Mouse (Mus musculus): ENCODE results near the gene Ankrd22.
"Not testable (repeated sequence)": the region's sequence is repeated elsewhere in the genome, so short reads cannot be mapped to it uniquely, and the experiment has no call there.

Ankrd22 gene

DNA sequence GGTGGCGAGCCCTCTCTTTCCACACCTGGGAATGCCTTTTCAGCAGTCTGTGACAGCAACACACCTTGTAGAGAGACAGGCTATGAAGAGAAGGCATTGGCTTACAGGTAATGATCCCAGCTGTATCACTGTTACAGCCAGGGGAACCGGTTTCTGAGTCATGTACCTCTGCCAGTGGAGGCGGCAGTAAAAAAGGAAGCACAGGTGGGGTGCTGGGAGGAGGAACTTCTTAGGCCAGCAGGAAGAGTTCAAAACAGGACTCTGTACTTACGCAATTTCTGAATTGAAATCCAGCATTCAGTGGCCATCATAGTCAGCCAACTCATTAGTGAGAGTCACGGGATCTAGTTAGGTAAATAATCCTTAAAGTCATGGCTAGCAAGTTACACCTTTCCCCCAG, at the start of gene Ankrd22:
Gene Ankrd22, minus strand, starts transcription at position 163 of the 400 bp plus-strand sequence.
- DNase-seq (ENCODE audit: low spot score in 2 of 2) = no peak

DNA sequence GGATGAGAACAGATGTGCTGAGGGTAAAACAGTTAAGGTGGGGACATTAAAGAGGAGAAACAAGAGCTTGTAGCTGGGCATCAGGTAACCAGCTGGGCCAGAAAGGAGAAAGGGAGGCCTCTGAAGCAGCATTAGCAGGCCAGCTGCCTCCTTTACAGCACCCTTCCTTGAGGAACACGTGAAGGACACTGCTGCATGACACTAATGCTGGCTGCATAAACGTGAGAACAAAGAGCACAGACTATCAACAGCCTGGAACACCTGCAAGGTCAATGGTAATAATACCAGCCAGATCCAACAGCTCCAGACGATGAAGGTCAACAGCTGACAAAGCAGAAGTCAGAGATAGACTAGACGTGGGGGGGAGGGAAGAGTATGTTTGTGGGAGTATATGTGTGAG, 48.3 kb upstream of the Ankrd22 start:
- DNase-seq (ENCODE audit: low spot score in 2 of 2) = no peak

DNA sequence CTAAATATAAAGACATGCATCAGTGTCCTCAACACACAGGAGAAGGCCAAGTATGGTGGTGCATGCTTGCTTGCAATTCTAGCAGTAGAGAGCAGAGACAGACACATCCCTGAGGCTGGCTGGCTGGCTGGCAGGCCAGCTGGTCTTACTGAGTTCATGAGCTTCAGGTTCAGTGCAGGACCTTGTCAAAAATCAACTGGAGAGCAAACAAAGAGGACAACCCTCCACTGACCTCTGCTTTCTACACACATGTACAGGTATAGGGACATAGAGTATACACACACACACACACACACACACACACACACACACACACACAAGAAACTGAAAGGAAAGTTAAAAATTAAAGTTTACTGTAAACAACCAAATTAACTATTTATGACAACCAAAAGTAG, 47.4 kb upstream of the Ankrd22 start:
- no peak for DNase-seq (ENCODE audit: low spot score in 2 of 2)

DNA sequence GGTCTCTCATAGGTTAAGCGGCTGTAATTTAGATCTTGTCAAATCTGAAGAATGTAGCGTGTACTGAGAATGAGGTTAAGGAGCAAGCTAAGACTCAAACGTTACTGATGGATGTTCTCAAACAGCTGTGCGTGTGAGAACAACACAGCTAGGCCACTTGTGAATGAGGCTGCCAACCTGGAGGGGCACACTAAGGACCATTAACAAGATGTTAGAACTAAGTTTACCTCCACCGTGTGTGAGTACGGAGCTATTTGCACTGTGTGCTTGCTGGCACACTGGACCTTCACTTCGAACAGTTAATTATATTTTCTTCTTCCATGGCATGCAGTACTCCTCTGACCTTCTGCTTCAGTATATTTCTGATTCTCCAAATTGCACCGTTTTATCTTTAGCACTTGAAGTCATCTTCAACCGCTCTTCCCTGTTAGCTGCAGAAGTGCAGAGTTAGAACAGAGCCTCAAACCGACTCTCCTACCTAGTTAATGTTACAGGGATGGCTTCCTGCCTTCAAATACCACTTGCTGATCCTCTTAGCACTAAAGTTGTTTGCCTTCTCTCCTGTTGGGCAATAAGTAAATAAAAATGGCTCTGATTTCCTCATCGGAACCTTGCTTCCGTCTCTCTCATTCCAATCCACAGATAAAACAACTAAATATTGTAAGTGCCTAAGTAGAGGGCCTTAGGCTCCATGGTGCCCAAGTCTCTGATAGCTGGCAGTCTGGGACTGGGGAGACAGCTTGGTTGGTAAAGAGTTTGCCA, 46.8 kb upstream of the Ankrd22 start:
- no peak for DNase-seq (ENCODE audit: low spot score in 2 of 2)

DNA sequence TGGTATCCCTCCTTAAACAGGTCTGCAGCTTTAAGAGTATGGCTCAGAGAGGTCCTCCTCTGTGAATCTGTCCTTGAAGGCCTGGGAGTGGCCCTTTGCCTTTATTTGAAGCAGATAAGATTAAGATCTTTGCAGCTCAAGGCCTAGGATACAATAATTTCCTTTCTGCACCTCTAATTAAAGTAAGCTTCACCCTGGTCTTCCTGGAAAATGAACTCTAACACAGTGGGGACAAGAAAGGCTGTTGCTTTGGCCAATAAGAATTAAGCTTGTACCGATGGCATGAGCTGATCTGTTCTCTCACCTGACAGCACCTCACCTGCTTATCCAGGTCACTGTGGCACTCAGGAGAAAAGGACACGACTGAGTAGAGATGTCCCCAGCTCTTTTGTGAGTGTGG, 45.0 kb upstream of the Ankrd22 start:
- DNase-seq (ENCODE audit: low spot score in 2 of 2) = no peak

DNA sequence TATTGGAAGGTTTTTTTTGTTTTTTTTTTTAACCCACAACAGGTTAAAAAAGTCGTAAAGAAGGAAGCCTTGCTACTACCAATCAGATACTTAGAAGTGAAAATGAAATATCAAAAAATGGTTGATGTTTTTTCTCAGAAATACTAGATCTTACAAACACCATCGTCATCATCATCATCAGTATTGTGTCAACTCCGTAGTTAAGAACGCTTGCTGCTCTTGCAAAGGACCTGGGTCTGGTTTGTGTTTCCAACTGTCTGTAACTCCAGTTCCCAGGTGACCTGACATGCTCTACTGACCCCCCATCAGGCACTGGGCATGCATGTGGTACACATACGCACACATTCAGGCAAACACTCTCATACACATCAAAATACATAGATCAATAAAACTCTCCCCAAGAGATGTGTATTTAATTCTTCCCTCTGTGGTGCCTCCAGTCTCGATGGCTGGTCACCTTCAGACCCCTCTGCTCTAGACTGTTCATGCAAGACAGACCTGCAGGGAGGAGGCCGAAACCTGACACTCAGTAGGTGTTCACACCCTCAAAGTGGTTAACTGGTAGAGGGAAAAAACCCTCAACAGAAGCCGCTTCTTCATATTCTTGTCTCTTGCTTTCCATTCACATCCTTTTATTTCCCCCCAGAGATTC, 44.2 kb upstream of the Ankrd22 start:
- no peak for DNase-seq (ENCODE audit: low spot score in 2 of 2)

DNA sequence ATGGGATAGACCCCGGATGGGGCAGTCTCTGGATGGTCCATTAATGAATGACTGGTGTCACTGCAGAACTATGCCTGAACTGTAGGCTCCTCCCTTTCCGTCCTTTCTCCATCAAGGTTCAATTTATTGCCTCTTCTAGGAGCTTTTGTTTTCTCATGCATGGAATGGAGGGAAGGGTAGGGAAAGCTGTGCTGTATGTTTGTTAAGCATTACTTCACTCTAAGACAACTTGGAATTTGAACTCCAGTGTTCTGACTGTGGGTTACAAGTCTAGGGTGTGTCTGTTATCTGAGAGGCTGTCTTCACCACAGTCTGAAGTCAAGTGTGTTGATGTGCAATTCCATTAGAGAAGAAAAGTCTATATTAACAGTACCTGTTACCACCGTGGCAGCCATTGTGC, 43.2 kb upstream of the Ankrd22 start:
- no peak for DNase-seq (ENCODE audit: low spot score in 2 of 2)

DNA sequence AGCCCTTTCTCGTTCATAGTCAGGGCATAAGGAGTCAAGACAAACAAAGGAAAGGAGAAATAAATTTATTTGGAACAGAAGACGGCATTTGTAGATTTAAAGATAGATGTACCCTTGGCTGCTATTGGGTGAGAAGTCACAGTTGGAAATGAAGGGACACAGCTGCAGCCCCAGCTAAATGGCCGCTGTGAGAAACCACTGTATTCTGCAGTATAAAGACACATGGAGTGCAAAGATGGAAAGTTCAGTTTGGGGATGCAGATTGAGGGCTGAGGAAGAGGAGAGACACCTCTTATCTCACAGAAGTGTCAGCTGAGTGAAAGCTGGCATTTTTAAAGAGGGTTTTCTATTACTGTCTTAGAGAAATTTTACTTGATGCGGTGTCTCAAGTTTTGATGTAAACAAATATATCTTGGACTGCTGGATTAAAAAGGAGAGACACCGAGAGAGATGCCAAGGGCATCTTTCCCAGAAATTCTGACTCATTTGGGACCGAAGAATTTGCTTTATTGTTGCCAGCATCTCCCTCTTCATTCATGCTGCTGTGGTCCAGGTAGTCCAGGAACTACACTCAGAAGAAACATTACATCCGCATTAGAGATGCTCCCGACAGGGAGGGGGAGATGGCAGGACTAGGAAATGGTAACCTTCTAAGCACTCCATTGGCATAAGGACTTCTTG, 41.0 kb upstream of the Ankrd22 start:
- DNase-seq (ENCODE audit: low spot score in 2 of 2) = no peak

DNA sequence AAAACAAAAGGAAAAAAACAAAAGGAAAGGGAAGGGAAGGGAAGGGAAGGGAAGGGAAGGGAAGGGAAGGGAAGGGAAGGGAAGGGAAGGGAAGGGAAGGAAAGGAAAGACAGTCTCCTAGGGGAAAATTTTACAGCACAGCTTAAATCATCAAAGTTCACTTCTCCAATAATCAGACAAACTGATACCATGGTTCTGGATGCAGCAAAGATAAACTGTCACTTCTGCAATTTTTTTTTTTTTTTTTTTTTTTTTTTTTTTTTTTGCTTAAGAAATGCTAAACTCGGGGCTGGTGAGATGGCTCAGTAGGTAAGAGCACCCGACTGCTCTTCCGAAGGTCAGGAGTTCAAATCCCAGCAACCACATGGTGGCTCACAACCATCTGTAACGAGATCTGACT, 40.3 kb upstream of the Ankrd22 start:
- DNase-seq (ENCODE audit: low spot score in 2 of 2) = not testable (repeated sequence)

DNA sequence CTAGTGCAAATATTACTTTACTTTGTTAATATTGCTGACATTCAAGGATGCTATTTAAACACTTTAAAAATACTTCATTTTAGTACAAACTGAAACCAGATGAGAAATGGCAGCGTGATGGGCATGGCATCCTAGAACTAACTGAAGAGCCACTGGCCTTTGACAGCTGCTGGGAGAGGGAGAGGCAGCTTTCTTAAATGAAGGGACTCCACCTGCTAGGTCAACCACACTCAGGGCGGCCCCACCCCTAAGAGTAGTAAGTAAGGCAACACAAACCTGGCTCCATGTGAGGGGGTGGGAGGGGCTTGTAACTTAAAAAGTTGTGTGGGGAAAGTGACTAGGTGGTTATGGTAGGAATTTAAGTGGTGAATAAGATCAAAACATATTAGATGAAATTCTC, 36.8 kb upstream of the Ankrd22 start:
- DNase-seq (ENCODE audit: low spot score in 2 of 2) = no peak

DNA sequence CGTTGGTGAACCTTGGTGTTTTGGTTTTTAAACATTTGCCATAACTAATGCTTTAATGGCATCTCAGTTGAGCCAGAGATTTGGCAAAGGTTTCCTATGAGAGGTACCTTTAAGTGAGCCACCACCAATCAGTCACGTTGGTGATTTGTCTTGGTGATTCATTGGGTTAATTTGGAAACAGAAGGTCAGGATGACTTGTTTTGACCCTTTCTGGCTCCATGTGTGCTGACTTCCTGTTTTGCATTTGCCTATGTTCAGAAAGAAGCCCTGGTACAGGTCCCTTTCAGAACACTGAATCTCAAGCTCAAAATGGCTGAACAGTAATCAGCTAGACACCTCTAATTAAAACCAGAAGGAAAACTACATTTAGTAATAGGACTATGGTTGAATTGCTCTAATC, 33.6 kb upstream of the Ankrd22 start:
- no peak for DNase-seq (ENCODE audit: low spot score in 2 of 2)

DNA sequence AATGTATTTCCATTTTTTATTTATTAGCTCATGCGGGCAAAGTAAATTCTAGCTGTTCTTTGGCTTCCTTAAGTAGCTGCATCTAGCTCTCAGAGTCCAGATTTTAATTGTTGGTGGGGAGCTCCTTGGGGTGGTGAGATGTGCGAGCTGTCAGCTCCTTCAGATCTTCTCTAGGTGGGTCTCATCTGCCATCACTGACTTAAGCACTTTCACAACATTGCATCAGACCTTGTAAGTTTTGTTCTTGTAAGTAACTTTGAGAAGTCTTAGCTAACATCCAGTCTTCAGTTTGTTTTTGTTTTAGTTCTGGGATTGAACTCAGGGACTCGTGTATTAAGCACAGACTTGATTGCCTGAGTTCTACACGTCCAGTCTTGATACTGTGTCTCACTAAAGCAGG, 33.0 kb upstream of the Ankrd22 start:
- DNase-seq (ENCODE audit: low spot score in 2 of 2) = no peak

DNA sequence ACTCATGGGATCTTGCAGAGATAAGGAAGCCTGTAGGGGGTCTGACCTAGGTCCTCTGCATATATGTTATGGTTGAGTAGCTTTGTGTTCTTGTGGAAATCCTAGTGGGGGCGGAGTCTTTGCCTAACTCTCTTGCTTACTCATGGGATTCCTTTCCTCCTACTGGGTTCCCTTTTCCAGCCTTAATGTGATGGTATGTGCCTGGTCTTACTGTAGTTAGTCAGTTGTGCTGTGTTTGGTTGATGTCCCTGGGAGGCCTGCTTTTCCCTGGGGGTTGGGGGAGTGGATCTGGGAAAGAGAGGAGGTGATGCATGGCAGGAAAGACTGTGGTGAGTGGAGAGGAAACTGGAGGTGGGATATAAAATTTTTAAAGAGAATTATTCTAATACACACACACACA, 32.2 kb upstream of the Ankrd22 start:
- DNase-seq (ENCODE audit: low spot score in 2 of 2) = no peak

DNA sequence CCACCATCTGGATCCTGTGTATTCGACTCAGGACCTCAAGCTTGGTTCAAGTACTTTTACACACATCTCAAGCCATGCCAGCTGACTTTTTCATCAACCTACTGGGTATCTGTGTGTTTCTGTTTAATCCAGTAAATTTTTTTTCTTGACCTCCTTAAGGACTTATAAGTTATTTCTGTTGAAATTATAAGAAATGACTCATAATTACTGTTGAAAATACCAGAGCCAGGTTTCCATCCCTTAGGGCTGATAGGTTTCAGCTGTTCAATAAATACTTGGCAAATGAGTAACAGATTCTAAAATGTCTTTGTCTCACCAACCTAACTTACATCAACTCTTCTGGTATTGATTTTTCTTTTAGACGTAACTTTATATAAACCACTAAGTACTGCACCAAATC, 29.2 kb upstream of the Ankrd22 start:
- no peak for DNase-seq (ENCODE audit: low spot score in 2 of 2)

DNA sequence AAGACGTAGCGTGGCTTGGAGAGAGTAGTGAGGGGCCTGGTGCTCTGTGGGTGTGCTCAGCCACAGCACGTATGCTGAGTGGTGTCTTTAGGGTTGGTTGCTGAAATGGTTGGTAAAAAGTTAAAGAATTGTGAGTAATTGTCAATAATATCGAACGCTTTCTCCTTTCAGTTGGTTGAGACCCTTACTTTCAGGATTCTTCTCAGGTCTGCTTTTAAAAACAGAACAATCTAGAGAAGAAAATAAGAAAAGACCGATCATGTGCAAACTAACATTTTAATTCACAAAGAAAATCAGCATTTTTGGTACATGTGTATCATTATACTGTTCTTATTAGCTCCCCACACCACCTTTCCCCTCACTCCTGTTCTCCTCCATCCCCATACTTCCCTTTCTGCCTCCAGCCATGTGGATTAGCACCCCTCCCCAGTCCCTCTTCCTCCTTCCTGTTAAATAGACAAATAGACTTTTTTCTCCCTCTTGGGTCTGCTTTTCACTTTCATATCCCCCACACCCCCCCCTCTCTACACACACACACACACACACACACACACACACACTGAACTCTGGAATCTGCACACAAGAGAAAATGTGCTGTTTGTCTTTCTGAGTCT, 28.4 kb upstream of the Ankrd22 start:
- no peak for DNase-seq (ENCODE audit: low spot score in 2 of 2)

DNA sequence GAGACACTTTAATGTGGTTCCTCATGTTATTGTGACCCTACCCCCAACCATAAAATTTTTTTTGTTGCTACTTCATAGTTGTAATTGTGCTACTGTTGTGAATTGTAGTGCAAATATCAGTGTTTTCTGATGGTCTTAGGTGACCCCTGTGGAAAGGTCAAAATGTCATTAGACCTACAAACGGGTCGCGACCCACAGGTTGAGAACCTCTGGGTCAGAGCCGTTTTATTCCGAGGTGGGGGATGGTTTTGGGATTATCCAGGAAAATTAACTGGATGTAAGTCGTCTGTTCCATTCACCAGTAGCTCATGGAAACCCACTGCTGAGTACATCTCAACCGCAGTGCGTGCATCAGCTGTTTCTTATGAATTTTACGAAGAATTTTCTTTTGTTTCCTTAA, 27.8 kb upstream of the Ankrd22 start:
- DNase-seq (ENCODE audit: low spot score in 2 of 2) = no peak

DNA sequence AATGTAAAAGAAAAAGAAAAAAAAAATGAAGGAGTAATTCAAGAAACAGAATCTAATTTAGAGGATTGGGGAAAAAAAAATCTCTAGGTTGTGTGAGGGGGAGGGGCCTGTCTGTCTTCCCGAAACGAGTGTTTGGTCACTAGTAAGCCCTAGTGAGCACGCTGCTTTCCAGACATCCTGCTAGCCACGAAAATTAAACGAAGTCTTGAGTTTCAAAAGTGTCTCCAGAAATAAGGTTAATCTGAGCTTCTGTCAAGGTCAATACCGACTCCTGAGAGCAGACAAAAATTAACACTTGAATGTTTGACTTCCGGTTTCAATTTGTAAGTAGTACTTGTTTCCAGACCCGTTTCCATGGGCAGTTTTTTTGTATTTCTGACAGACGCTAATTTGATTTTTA, 27.3 kb upstream of the Ankrd22 start:
- no peak for DNase-seq (ENCODE audit: low spot score in 2 of 2)

DNA sequence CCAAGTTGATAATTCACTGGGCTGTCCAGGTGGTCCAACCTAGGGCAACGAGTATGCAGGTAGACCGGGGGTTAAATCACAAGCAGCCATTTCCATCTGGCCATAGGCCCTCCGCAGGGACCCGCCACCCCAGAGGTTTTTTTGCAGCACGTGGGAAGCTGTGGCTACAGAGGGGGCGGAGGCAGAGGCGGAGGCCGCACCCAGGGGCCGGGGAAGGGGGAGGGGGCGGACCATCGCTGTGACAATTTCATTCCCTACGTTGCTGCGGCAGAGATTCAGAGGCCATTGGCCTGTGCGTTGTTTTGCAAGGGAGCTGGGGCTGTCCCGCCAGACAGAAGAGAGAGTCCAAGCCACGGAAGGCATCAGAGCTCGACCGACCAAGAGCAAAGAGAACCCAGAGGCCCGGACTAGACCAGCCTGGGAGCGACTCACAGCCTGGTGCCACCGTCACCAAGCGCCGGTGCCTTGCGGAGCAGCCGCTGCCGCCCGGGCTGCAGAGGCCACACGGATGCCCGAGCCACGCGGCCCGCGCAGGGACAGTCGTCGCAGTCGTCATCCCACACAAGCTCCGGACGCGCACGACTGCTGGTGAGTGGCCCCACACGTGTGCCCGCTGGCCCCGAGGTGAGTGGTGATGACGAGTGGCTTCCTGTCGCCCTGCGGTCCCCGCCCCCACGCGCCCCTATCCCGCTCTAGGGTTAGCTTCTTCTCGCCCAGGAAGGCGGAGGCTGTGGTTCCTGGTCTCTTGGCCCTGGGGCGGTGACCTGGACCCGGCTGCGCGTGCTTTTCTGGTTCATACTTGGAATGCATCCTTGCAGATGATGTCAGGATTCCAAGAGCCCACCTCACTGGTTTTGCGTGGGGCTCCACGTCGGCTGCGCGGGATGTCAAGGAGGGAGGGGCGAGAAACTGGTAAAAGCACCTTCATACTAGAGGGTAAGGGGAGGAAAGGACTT, 26.4 kb upstream of the Ankrd22 start, which contains the start of gene Stambpl1:
Gene Stambpl1, plus strand, starts transcription at position 222 of the 956 bp plus-strand sequence.
- peak; percentile 73 to 87 for DNase-seq (ENCODE audit: low spot score in 2 of 2)

DNA sequence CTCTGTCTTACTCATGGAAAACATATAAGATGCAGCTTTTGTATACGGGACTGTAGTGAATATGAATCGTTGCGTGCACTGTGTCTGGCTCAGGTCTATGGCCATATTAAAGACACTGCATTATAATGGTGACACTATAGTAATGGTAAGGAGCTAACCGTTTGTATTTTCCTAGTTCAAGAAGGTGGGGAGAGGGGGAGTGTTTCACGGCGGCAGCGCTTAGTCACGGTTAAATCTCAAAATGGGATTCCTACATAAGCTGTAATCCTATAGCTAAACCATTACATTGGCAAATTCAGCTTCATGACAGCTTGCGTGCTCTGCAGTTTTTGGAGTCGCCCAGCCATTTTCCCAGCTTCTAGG, 25.8 kb upstream of the Ankrd22 start:
- no peak for DNase-seq (ENCODE audit: low spot score in 2 of 2)

DNA sequence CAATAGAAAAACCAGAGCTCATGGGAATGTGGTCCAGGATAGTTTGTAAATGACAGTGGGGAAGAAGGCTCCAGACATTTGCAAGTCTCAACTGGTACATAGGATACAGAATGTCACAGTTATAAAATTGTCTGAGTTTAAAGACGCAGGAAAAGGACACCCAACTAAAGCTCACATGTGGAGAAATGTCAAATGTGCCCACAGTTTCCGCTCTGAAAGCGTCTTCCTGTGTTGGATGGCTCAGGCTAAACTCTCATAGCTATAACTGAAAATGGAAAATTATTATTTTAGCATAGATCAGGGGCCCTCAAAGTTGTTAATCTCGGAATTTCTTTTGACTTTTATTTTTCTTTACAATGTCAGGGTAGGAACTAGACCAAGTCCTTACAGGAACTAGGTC, 21.0 kb upstream of the Ankrd22 start:
- DNase-seq (ENCODE audit: low spot score in 2 of 2) = no peak

DNA sequence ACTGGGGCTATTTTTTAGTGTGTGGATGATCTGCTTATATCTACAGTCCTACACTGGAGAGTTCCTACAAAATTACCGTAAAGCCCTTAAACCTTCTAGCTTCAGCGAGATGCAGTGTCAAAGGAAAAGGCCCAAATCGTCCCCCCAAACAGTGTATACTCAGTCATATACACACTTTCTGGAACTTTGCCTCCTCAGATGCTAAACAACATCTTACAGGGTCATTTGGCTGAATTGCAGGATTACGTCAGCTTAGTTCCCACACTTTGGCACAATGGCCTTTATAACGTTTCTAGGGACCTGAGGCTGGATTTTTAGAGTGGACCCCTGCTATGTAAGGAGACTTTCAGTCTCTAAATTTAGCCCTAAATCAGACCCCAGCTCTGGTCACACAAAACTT, 16.6 kb upstream of the Ankrd22 start:
- no peak for DNase-seq (ENCODE audit: low spot score in 2 of 2)
